In genomic region chr2:156397988-156398387, GRCm38 (mm10) we compare ENCODE assay signal across 29 mouse cellular contexts.
"Had no signal": no experiment of that assay in that cellular context is flagged by ENCODE, and none has a peak within 500 bp of the region (broad histone marks: within the 10 kb centered on the region; RNA-seq: fewer than 3 reads in every experiment).

No protein-coding gene starts in this region.

- H3K9me3 ChIP-seq: embryonic facial prominence, embryonic 10.5 days; embryonic facial prominence, embryonic 12.5 days; embryonic facial prominence, embryonic 13.5 days; embryonic facial prominence, embryonic 15.5 days; forebrain, embryonic 10.5 days; forebrain, embryonic 12.5 days; forebrain, embryonic 13.5 days; forebrain, embryonic 15.5 days had no signal

- H3K36me3 ChIP-seq: embryonic facial prominence, embryonic 10.5 days; embryonic facial prominence, embryonic 12.5 days; embryonic facial prominence, embryonic 13.5 days; embryonic facial prominence, embryonic 15.5 days; forebrain, embryonic 10.5 days; forebrain, embryonic 12.5 days; forebrain, embryonic 15.5 days had no signal

- H3K27ac ChIP-seq: embryonic facial prominence, embryonic 10.5 days; embryonic facial prominence, embryonic 12.5 days; embryonic facial prominence, embryonic 13.5 days; embryonic facial prominence, embryonic 15.5 days; forebrain, embryonic 10.5 days; forebrain, embryonic 12.5 days; forebrain, embryonic 13.5 days; forebrain, embryonic 15.5 days; gastrocnemius, adult 2 months; heart, adult 2 months had no signal

- H3K4me3 ChIP-seq: embryonic facial prominence, embryonic 10.5 days; embryonic facial prominence, embryonic 12.5 days; embryonic facial prominence, embryonic 13.5 days; embryonic facial prominence, embryonic 15.5 days; erythroblast, embryonic 14.5 days; forebrain, embryonic 10.5 days; forebrain, embryonic 12.5 days; forebrain, embryonic 13.5 days; forebrain, embryonic 15.5 days; gastrocnemius, adult 2 months; heart, adult 2 months had no signal

- H3K9ac ChIP-seq: embryonic facial prominence, embryonic 12.5 days; embryonic facial prominence, embryonic 13.5 days; embryonic facial prominence, embryonic 15.5 days; forebrain, embryonic 12.5 days; forebrain, embryonic 13.5 days; forebrain, embryonic 15.5 days; forebrain, postnatal 0 days had no signal

- ATAC-seq: forebrain, embryonic 13.5 days; forebrain, embryonic 14.5 days; forebrain, embryonic 15.5 days; forebrain, embryonic 16.5 days; forebrain, postnatal 0 days had no signal

- DNase-seq: cerebellum, adult 2 months; cerebellum, adult 8-10 months; cerebellum, adult 9-10 months; cerebellum, adult 9-11 months; cerebellum, postnatal 10 days; cerebellum, postnatal 14 days; cerebellum, postnatal 25 days; cerebellum, postnatal 36 days; embryo, embryonic 11 days; forebrain, postnatal 0 days; gastrocnemius, adult 2 months; gastrocnemius, postnatal 10 days; gastrocnemius, postnatal 14 days; gastrocnemius, postnatal 25 days; gastrocnemius, postnatal 36 days; heart, adult 11 months; heart, adult 18-20 months; heart, adult 2 months had no signal

- H3K4me2 ChIP-seq: embryonic facial prominence, embryonic 12.5 days; embryonic facial prominence, embryonic 13.5 days; embryonic facial prominence, embryonic 15.5 days; forebrain, embryonic 12.5 days; forebrain, embryonic 13.5 days; forebrain, embryonic 15.5 days had no signal

- H3K27me3 ChIP-seq: embryonic facial prominence, embryonic 12.5 days; embryonic facial prominence, embryonic 13.5 days; embryonic facial prominence, embryonic 15.5 days; forebrain, embryonic 12.5 days; forebrain, embryonic 13.5 days; forebrain, embryonic 15.5 days had no signal
